9 mouse cellular contexts compared by ENCODE assay signal in the genomic region with DNA sequence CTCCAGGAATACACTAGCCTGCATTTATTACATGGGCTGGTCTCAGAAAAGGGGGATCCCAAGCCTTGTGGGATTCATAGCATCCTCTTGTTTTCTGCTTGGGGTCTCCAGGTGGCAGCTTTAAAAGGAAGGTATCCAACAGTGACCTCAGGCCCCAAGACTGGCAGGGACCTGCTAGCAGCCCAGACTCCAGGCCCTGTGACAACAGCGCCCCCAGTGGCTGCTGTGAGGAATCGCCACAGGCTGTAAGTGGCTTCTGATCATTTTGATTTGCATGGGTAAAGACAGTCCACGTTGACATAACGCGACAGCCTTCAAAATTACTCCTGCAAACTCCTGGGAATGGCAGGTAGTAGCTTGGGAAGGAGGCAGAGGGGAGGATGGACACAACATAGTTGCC. TPM values are rescaled to one million over a fixed set of nuclear protein-coding genes. Genes with fewer than 3 reads are reported as not detected.
A peak's percentile ranks its signal among the peaks of the same experiment; 100 is the strongest.
DNase-seq lines count a peak whose midpoint lies in the region; ATAC-seq and TF ChIP-seq lines count a peak whose summit lies in the region.
"Had no signal": no experiment of that assay in that cellular context is flagged by ENCODE, and none has a peak within 500 bp of the region (broad histone marks: within the 10 kb centered on the region; RNA-seq: fewer than 3 reads in every experiment).

No protein-coding gene starts in this region.

- TF ChIP-seq POLR2A in ES-Bruce4 (IDR thresholded peaks at IDR 0.05; ENCODE audit: insufficient read depth, low read length): no peak
- TF ChIP-seq POLR2A in brain, embryonic 14.5 days (IDR thresholded peaks at IDR 0.05; ENCODE audit: borderline replicate concordance, extremely low read depth, insufficient read depth, insufficient read length, poor library complexity, severe bottlenecking): no peak
- TF ChIP-seq POLR2A in small intestine, adult 2 months (IDR thresholded peaks at IDR 0.05; ENCODE audit: low read depth, low read length): no peak

- ATAC-seq in erythroblast, adult 5-6 weeks (replicated peaks; ENCODE audit: low FRiP score, poor library complexity, severe bottlenecking): peak; percentile 57
- peak; percentile 58; the same call in 1 of the 2 replicates for ATAC-seq in intestine, embryonic 15.5 days

- peak; percentile 97 for TF ChIP-seq CTCF in ES-Bruce4 (IDR thresholded peaks at IDR 0.05; ENCODE audit: low read depth, low read length)
- peak; percentile 97 for TF ChIP-seq CTCF in brain, embryonic 14.5 days (IDR thresholded peaks at IDR 0.05; ENCODE audit: borderline replicate concordance, extremely low read depth, insufficient read depth, insufficient read length)
- peak; percentile 92 for TF ChIP-seq CTCF in small intestine, adult 2 months (IDR thresholded peaks at IDR 0.05; ENCODE audit: extremely low read depth, insufficient read length, insufficient replicate concordance, low read depth, low read length)

- no peaks in the 10 kb centered on the region for H3K27me3 ChIP-seq in ES-Bruce4 (ENCODE audit: control insufficient read depth, insufficient read depth, low read length, poor library complexity, severe bottlenecking)
- H3K27me3 ChIP-seq in intestine, embryonic 15.5 days (replicated peaks): no peaks in the 10 kb centered on the region
- no peaks in the 10 kb centered on the region for H3K27me3 ChIP-seq in small intestine, adult 2 months (ENCODE audit: control insufficient read depth, insufficient read depth, low read length)

- H3K27ac ChIP-seq in ES-Bruce4 (ENCODE audit: insufficient read depth, low read length): no peak overlapping the region
- no peak overlapping the region for H3K27ac ChIP-seq in intestine, embryonic 15.5 days
- no peak overlapping the region for H3K27ac ChIP-seq in small intestine, adult 2 months (ENCODE audit: insufficient read depth, low read depth, low read length)

- no peak overlapping the region for H3K4me3 ChIP-seq in ES-Bruce4 (ENCODE audit: low read depth, low read length)
- no peak overlapping the region for H3K4me3 ChIP-seq in intestine, embryonic 15.5 days (replicated peaks)
- no peak overlapping the region for H3K4me3 ChIP-seq in small intestine, adult 2 months (ENCODE audit: low read depth, low read length)
- H3K4me3 ChIP-seq: erythroblast, embryonic 14.5 days had no signal

- DNase-seq in kidney, postnatal 10 days: peak; percentile 72
- DNase-seq in kidney, adult 8-10 months: no peak
- DNase-seq in brain, embryonic 14.5 days (ENCODE audit: low read depth): peak; percentile 71
- peak; percentile 58 to 67 for DNase-seq in lung, postnatal 4 days

- H3K36me3 ChIP-seq in ES-Bruce4 (ENCODE audit: control insufficient read depth, insufficient read depth, low read length, poor library complexity, severe bottlenecking): peaks cover 72% of the 10 kb centered on the region
- peaks cover 36% of the 10 kb centered on the region for H3K36me3 ChIP-seq in intestine, embryonic 15.5 days
- H3K36me3 ChIP-seq in small intestine, adult 2 months (ENCODE audit: control insufficient read depth, insufficient read depth, low read length): peaks cover 66% of the 10 kb centered on the region

- peaks cover 3% of the 10 kb centered on the region; the same call in 1 of the 2 replicates for H3K9me3 ChIP-seq in ES-Bruce4 (replicated peaks; ENCODE audit: control insufficient read depth, insufficient read depth, low read length, poor library complexity, severe bottlenecking)
- no peaks in the 10 kb centered on the region for H3K9me3 ChIP-seq in intestine, embryonic 15.5 days

- H3K4me2 ChIP-seq in intestine, embryonic 15.5 days (replicated peaks): no peak overlapping the region

- no peak for TF ChIP-seq EP300 in ES-Bruce4 (IDR thresholded peaks at IDR 0.05; ENCODE audit: insufficient read depth, low read depth, low read length)

- H3K4me1 ChIP-seq in ES-Bruce4 (ENCODE audit: control insufficient read depth, insufficient read depth, low read length): no peaks in the 10 kb centered on the region
- no peaks in the 10 kb centered on the region for H3K4me1 ChIP-seq in intestine, embryonic 15.5 days (replicated peaks)
- H3K4me1 ChIP-seq in small intestine, adult 2 months (ENCODE audit: control insufficient read depth, insufficient read depth, insufficient read length, low read length): no peaks in the 10 kb centered on the region

- H3K9ac ChIP-seq in ES-Bruce4 (ENCODE audit: low read depth, poor library complexity, severe bottlenecking): no peak overlapping the region
- H3K9ac ChIP-seq in intestine, embryonic 15.5 days: no peak overlapping the region

- WGBS in intestine, embryonic 15.5 days: 33% methylated on average over 5 of the region's 5 CpGs
- 29% methylated on average over 5 of the region's 5 CpGs for WGBS in small intestine, adult 2 months

RNA-seq across cellular contexts. Expression of gene Pex11g, which starts 16.8 kb away (rescaled TPM):
- polyA plus RNA-seq in ES-Bruce4 (2011; ENCODE audit: insufficient read depth, insufficient read length, low read depth, missing spikeins): 4.6 and 6.7 TPM in 2 replicates
- 4.3 and 4.9 TPM in 2 replicates for polyA plus RNA-seq in brain, embryonic 14.5 days (2012; rRNA removed)
- 9.2 TPM in 1 of 2 replicates, not detected in the other for total RNA-seq in erythroblast, adult 5-6 weeks (2015; ENCODE audit: low replicate concordance)
- 0.09 and 0.28 TPM in 2 replicates for total RNA-seq in erythroblast, adult 5-6 weeks (2017; ENCODE audit: low replicate concordance)
- polyA plus RNA-seq in intestine, embryonic 15.5 days (2015; fragmentation: Nextera tagmentation; extraction: Ambion mirVana): 8.9 and 15.2 TPM in 2 replicates
- 9.6 and 13.0 TPM in 2 replicates for polyA plus RNA-seq in small intestine, adult 2 months (2012; rRNA removed)

RNA-seq across cellular contexts. Expression of gene Tex45, which starts 20.0 kb away (rescaled TPM):
- 0.39 and 0.44 TPM in 2 replicates for polyA plus RNA-seq in ES-Bruce4 (2011; ENCODE audit: insufficient read depth, insufficient read length, low read depth, missing spikeins)
- 0.37 and 0.49 TPM in 2 replicates for polyA plus RNA-seq in brain, embryonic 14.5 days (2012; rRNA removed)
- total RNA-seq in erythroblast, adult 5-6 weeks (2015; ENCODE audit: low replicate concordance): not detected in 2 replicates
- not detected in 2 replicates for total RNA-seq in erythroblast, adult 5-6 weeks (2017; ENCODE audit: low replicate concordance)
- polyA plus RNA-seq in intestine, embryonic 15.5 days (2015; fragmentation: Nextera tagmentation; extraction: Ambion mirVana): not detected in 2 replicates
- polyA plus RNA-seq in small intestine, adult 2 months (2012; rRNA removed): 0.08 and 0.11 TPM in 2 replicates
- polyA plus RNA-seq: erythroblast, embryonic 14.5 days had no signal

RNA-seq across cellular contexts. Expression of gene Zfp358, which starts 42.3 kb away (rescaled TPM):
- polyA plus RNA-seq in ES-Bruce4 (2011; ENCODE audit: insufficient read depth, insufficient read length, low read depth, missing spikeins): 15.5 and 17.7 TPM in 2 replicates
- 154 and 176 TPM in 2 replicates for polyA plus RNA-seq in brain, embryonic 14.5 days (2012; rRNA removed)
- total RNA-seq in erythroblast, adult 5-6 weeks (2015; ENCODE audit: low replicate concordance): 2.1 and 3.8 TPM in 2 replicates
- total RNA-seq in erythroblast, adult 5-6 weeks (2017; ENCODE audit: low replicate concordance): 0.17 and 1.1 TPM in 2 replicates
- 31.3 and 32.6 TPM in 2 replicates for polyA plus RNA-seq in intestine, embryonic 15.5 days (2015; fragmentation: Nextera tagmentation; extraction: Ambion mirVana)
- polyA plus RNA-seq in small intestine, adult 2 months (2012; rRNA removed): 20.2 and 40.0 TPM in 2 replicates

RNA-seq across cellular contexts. Expression of gene Mcoln1, which starts 49.6 kb away (rescaled TPM):
- 62.0 and 62.3 TPM in 2 replicates for polyA plus RNA-seq in ES-Bruce4 (2011; ENCODE audit: insufficient read depth, insufficient read length, low read depth, missing spikeins)
- 230 and 313 TPM in 2 replicates for polyA plus RNA-seq in brain, embryonic 14.5 days (2012; rRNA removed)
- 20.2 and 33.6 TPM in 2 replicates for total RNA-seq in erythroblast, adult 5-6 weeks (2015; ENCODE audit: low replicate concordance)
- total RNA-seq in erythroblast, adult 5-6 weeks (2017; ENCODE audit: low replicate concordance): 32.5 and 75.4 TPM in 2 replicates
- 52.4 and 60.9 TPM in 2 replicates for polyA plus RNA-seq in intestine, embryonic 15.5 days (2015; fragmentation: Nextera tagmentation; extraction: Ambion mirVana)
- polyA plus RNA-seq in small intestine, adult 2 months (2012; rRNA removed): 123 and 389 TPM in 2 replicates

RNA-seq across cellular contexts. Expression of gene Arhgef18, which starts 57.9 kb away (rescaled TPM):
- polyA plus RNA-seq in ES-Bruce4 (2011; ENCODE audit: insufficient read depth, insufficient read length, low read depth, missing spikeins): 64.8 and 67.7 TPM in 2 replicates
- 32.1 and 37.0 TPM in 2 replicates for polyA plus RNA-seq in brain, embryonic 14.5 days (2012; rRNA removed)
- 5.0 and 7.3 TPM in 2 replicates for total RNA-seq in erythroblast, adult 5-6 weeks (2015; ENCODE audit: low replicate concordance)
- total RNA-seq in erythroblast, adult 5-6 weeks (2017; ENCODE audit: low replicate concordance): 7.0 and 7.7 TPM in 2 replicates
- polyA plus RNA-seq in intestine, embryonic 15.5 days (2015; fragmentation: Nextera tagmentation; extraction: Ambion mirVana): 6.6 and 7.0 TPM in 2 replicates
- 32.4 and 43.1 TPM in 2 replicates for polyA plus RNA-seq in small intestine, adult 2 months (2012; rRNA removed)

Comparison
In these comparisons a context has a peak if more than half of its experiments do, and no peak if none do; other contexts are left out.
1. DNase-seq: peak in kidney, postnatal 10 days (single experiment), brain, embryonic 14.5 days (single experiment) and lung, postnatal 4 days (2 of 2); none in kidney, adult 8-10 months (0 of 2).
2. Peak in every context shown above with its lines, with median percentiles within 50 percentile points of each other: CTCF ChIP-seq.